Mouse (Mus musculus): ENCODE measurements around the gene Tmc2.

GRCm38 (mm10) chr2:130207996-130208395, 13.0 kb downstream of the Tmc2 start:
- TF ChIP-seq CTCF (IDR thresholded peaks at IDR 0.05; ENCODE audit: low read depth, low read length): no peak
- TF ChIP-seq POLR2A (IDR thresholded peaks at IDR 0.05; ENCODE audit: borderline replicate concordance, low read depth, low read length): no peak
